Mouse (Mus musculus): Measurements from ENCODE around the gene Rfng. TPM values are rescaled to one million over a fixed set of nuclear protein-coding genes. Genes with fewer than 3 reads are reported as not detected.

Rfng gene
- polyA plus RNA-seq, 1 experiment: 55.8 TPM

DNA sequence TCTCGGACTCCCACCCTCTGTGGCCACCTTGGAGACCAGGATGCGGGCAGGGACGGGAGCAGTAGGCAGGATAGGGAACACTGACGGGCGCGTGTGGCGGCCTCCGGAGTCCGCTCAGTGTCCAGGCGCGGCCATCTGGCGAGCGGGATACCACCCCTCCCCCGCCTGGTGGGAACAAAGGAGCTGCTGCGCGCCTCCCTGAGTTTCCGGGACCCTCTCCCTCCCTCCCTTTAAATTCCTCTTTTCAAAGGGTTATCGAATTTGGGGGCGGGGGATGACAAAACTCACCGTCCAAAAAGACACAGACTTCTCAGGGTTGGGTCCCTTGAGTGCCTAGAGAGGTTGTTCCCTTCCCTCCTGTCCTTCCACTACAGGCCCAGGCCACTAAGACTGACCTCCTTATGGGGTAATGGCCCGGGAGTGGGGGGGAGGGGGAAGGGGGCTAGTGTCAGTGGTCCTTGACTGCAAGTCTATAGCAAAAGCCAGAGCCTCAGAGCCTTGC lies 40.8 kb upstream of the Rfng start:
- TF ChIP-seq CTCF (IDR thresholded peaks at IDR 0.05; ENCODE audit: insufficient read depth, low read length) (no peak), POLR2A (IDR thresholded peaks at IDR 0.05; ENCODE audit: borderline replicate concordance, extremely low read depth, low read depth, low read length) (no peak)
- H3K4me3 ChIP-seq (replicated peaks; ENCODE audit: extremely low read depth, low read depth, low read length): peak overlapping the region; percentile 97
- no peak for DNase-seq
- WGBS: under 1% methylated on average over 21 of the region's 21 CpGs
- H3K4me1 ChIP-seq (ENCODE audit: control insufficient read depth, insufficient read depth, low read length): peaks cover 3% of the 10 kb centered on the region; the same call in 1 of the 2 replicates

DNA sequence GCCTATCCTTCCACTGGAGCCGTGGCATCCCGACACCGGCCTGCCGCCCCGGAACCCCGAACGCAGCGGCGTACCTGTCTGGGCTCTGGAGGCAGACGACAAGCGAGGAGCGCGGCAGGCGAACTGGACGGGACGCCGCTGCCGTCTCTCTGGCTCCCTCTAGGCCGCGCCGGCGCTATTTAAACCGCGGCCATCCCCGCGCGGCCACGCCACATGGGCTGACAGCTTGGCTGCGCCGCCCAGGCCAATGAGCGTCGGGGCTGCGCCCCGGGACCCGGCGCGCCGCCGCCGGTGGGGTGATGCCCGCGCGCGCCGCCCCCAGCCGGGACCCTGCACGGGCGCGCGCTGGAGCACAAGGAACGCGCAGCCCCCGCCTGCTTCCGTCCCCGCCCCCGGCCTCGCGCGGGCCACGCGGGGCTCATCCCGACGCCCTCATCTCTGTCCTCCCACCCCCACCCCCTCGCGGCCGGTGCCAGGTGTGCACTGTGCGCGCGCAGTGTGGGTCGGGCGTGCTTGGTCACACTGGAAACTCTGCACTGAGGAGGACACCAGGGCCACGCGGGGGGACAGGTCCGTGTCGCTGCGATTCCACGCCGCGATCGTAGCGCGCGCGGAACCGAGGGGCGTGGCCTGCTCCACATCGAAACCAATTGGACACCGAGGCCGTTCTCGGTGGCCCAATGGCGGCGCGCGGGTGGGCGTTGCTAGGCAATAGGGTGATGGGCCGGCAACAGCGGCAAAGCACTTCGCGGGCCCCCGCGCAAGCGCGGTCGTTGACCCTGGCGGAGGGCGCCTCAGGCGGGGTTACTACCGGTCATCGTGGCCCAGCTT lies 40.2 kb upstream of the Rfng start, which contains the start of gene Fasn:
Gene Fasn (minus strand): TSS at position 592 of the 831 bp plus-strand sequence.
- WGBS: under 1% methylated on average over 108 of the region's 109 CpGs

DNA sequence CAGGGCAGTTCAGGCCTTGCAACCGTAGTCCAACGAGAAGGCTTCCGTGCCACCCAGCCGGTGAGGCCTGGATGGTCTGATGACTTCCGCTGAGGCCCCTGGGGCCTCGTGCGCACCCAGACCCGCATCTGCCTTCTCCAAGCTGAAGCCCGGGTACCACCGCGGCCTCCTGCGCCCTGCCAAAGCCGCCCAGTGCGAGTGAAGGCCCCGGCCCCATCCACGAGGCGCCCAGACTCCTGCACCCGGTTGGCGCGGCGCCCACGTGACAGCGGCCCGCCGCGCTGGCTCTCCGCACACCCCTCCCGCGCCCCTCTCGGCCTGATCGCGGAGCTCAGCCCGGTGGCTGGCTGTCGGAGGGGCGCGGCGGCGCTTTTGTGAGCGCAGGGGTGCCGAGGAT lies 39.5 kb upstream of the Rfng start:
- no peak for DNase-seq
- peak overlapping the region; percentile 70 for H3K4me3 ChIP-seq (replicated peaks; ENCODE audit: extremely low read depth, low read depth, low read length)

More for the DNA sequence above, 40.2 kb upstream of the Rfng start, which contains the start of gene Fasn:
- Histone ChIP-seq H3K4me1 (ENCODE audit: control insufficient read depth, insufficient read depth, low read length) (peaks cover 3% of the 10 kb centered on the region; the same call in 1 of the 2 replicates), H3K4me3 (replicated peaks; ENCODE audit: extremely low read depth, low read depth, low read length) (peak within 1 kb of the TSS; percentile 97)
- TF ChIP-seq POLR2A (IDR thresholded peaks at IDR 0.05; ENCODE audit: borderline replicate concordance, extremely low read depth, low read depth, low read length) (peak; percentile 99), CTCF (IDR thresholded peaks at IDR 0.05; ENCODE audit: insufficient read depth, low read length) (no peak)
- peak; percentile 92 for DNase-seq

DNA sequence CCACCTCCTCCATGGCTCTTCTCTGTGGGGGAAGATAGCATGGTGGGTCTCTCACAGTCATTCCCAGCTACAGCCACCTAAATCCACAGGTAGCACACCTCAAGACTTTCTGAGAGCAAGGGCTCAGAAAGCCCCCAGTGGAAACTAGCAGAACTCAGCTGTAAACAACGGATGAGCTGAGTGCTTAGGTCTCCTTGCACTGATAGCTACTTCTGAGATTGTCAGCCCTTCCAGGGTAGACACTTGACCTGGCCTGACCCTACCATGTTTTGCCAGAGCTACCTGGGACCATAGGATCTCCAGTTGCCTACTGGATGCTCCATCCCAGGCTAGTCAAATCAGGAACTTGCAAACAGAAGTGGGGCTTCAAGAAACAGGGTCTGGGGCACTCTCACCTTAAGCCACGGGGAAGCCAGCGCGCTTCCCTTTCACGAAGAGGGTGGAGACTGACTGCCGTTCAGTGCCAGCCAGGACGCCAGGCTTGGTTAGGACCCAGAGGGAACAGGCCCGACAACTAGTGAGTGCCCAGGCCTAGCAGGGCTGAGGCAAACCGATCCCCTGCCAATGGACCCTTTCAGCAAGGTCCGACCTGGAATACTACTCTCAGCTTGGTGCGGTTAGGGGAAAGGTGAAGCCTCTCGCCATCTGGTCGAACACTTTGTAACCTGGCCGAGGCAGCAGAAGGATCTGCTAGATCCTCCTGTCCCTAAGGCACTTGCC lies 39.0 kb upstream of the Rfng start:
- WGBS: 7% methylated on average over 14 of the region's 14 CpGs
- peak; percentile 34 for DNase-seq
- peaks cover 3% of the 10 kb centered on the region; the same call in 1 of the 2 replicates for H3K4me1 ChIP-seq (ENCODE audit: control insufficient read depth, insufficient read depth, low read length)
- peak overlapping the region; percentile 70 for H3K4me3 ChIP-seq (replicated peaks; ENCODE audit: extremely low read depth, low read depth, low read length)
- peak; percentile 38; the same call in 1 of the 2 replicates for TF ChIP-seq POLR2A (IDR thresholded peaks at IDR 0.05; ENCODE audit: borderline replicate concordance, extremely low read depth, low read depth, low read length)
- TF ChIP-seq CTCF (IDR thresholded peaks at IDR 0.05; ENCODE audit: insufficient read depth, low read length): no peak

More for the DNA sequence above, 39.5 kb upstream of the Rfng start:
- H3K4me1 ChIP-seq (ENCODE audit: control insufficient read depth, insufficient read depth, low read length): peaks cover 3% of the 10 kb centered on the region; the same call in 1 of the 2 replicates
- WGBS: 1% methylated on average over 40 of the region's 40 CpGs
- TF ChIP-seq CTCF (IDR thresholded peaks at IDR 0.05; ENCODE audit: insufficient read depth, low read length): no peak
- no peak for TF ChIP-seq POLR2A (IDR thresholded peaks at IDR 0.05; ENCODE audit: borderline replicate concordance, extremely low read depth, low read depth, low read length)

DNA sequence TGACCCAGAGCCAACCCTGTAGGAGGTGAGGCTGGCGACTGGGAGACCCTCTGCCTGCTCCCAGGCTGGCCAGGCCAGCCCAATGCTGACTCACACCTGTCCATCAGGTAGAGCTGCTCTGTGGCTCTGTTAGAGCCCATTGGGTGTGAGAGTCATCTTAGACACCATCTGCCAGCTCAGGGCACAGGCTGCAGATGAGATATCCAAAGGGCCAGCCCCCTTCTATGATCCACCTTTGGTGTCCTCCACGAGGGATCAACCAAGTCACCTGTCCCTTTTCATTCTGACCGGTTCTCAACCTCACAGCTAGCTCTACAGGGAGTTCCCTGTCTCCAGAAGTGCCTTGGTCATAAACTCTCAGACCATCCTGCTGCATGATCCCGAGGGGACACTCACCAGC lies 38.3 kb upstream of the Rfng start:
- Histone ChIP-seq H3K4me3 (replicated peaks; ENCODE audit: extremely low read depth, low read depth, low read length) (peak overlapping the region; percentile 25), H3K4me1 (ENCODE audit: control insufficient read depth, insufficient read depth, low read length) (peaks cover 3% of the 10 kb centered on the region; the same call in 1 of the 2 replicates)
- TF ChIP-seq CTCF (IDR thresholded peaks at IDR 0.05; ENCODE audit: insufficient read depth, low read length) (no peak), POLR2A (IDR thresholded peaks at IDR 0.05; ENCODE audit: borderline replicate concordance, extremely low read depth, low read depth, low read length) (no peak)
- 45% methylated on average over 4 of the region's 4 CpGs for WGBS
- no peak for DNase-seq

DNA sequence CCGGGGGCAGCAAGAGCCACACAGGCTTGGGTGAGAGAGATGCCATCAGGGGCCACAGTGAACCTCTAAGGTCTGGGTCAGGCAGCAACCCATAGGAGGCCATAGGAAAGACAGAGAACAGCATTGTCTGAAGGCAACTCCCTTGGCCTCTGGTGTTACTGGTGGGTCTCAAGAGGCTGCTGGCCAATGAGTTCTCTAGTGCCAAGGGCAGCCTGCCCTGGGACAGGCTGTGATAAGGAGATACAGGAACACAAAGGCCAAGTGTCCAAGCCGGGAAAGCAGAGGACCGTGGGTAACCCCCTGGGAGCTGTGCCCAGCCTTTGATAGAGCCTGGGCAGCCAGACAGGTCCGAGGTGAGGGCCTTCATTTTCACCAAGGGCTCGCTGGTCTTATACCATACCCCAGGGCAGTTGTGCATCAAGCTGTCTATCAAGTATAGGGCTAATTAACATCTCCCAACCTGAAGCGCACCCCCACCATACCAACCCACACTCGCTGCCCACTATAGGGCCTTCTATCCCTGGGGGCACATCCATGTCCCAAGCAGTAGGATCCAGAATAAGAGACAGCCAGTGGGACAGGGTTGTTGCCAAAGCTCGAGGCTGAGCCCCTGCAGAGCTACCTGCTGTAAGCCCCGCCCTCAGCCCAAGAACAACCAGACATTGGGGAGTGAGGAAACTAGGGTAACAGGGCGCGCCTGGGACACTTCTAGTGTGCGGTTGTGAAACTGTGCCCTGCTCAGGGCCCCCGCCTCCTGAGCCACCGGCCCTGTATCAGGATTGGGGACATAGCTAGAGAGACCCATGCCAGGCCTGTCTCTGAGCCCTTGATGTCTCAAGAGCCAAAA lies 37.3 kb upstream of the Rfng start:
- Histone ChIP-seq H3K4me3 (replicated peaks; ENCODE audit: extremely low read depth, low read depth, low read length) (peak overlapping the region; percentile 25), H3K4me1 (ENCODE audit: control insufficient read depth, insufficient read depth, low read length) (peaks cover 3% of the 10 kb centered on the region; the same call in 1 of the 2 replicates)
- WGBS: 63% methylated on average over 14 of the region's 14 CpGs
- no peak for DNase-seq
- TF ChIP-seq CTCF (IDR thresholded peaks at IDR 0.05; ENCODE audit: insufficient read depth, low read length) (no peak), POLR2A (IDR thresholded peaks at IDR 0.05; ENCODE audit: borderline replicate concordance, extremely low read depth, low read depth, low read length) (no peak)

DNA sequence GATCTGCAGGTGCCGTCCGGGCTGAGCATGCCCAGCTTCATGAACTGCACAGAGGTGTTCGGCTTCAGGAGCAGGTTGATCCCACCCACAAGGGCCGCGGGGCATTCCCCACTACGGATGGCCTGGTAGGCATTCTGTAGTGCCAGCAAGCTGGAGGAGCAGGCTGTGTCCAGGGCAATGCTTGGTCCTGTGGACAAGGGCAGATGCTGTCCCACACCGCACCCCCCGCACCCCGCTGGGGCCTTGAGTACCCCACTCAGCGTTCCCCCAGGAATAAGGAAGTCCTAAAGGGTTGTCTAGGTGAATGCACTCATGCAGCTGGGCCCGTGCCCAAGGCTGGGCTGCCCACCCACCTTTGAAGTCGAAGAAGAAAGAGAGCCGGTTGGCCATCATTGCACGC lies 36.5 kb upstream of the Rfng start:
- peaks cover 3% of the 10 kb centered on the region; the same call in 1 of the 2 replicates for H3K4me1 ChIP-seq (ENCODE audit: control insufficient read depth, insufficient read depth, low read length)
- 81% methylated on average over 14 of the region's 14 CpGs for WGBS
- TF ChIP-seq CTCF (IDR thresholded peaks at IDR 0.05; ENCODE audit: insufficient read depth, low read length) (no peak), POLR2A (IDR thresholded peaks at IDR 0.05; ENCODE audit: borderline replicate concordance, extremely low read depth, low read depth, low read length) (no peak)
- no peak overlapping the region for H3K4me3 ChIP-seq (replicated peaks; ENCODE audit: extremely low read depth, low read depth, low read length)
- no peak for DNase-seq

DNA sequence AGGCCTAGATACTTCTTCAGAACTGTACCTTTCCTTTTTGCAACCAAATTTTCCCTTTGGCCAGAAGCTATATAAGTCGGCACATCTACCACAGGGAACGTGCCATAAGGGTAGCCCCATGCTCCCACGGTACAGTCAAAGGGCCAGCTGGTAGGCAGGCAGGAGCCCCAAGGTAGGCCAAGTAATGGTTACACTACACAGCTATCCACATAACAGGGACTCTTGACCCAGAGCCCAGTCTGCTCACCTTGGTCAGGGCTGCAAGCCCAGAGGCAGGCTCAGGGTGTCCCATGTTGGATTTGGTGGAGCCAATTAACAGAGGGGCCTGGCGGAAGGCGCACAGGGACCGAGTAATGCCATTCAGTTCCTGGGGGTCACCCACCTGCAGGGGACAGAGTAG lies 35.5 kb upstream of the Rfng start:
- Histone ChIP-seq H3K4me1 (ENCODE audit: control insufficient read depth, insufficient read depth, low read length) (no peaks in the 10 kb centered on the region), H3K4me3 (replicated peaks; ENCODE audit: extremely low read depth, low read depth, low read length) (no peak overlapping the region)
- no peak for TF ChIP-seq POLR2A (IDR thresholded peaks at IDR 0.05; ENCODE audit: borderline replicate concordance, extremely low read depth, low read depth, low read length)
- no peak for TF ChIP-seq CTCF (IDR thresholded peaks at IDR 0.05; ENCODE audit: insufficient read depth, low read length)
- DNase-seq: no peak
- WGBS: 86% methylated on average over 6 of the region's 6 CpGs

Measured in lung, adult 2 months (tissue).